22 mouse cellular contexts compared by ENCODE assay signal in the genomic region with DNA sequence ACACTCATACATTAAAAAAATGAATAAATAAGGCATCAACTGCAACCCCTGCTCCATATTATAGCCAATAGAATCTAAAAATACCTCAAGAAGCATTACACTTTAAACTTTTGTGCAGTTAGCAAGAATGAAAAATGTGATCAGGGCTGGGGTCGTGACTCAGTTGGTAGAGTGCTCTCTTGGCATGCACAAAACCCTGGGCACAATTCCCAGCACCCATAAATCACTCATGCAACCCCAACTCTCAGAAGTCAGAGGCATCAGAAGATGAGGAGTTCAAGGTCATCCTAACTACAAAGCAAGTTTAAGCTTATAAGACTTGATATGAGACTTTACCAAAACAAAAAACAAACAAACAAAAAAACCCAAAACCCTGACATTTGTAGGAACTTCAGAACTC. TPM values are rescaled to one million over a fixed set of nuclear protein-coding genes. Genes with fewer than 3 reads are reported as not detected.
DNase-seq lines count a peak whose midpoint lies in the region; ATAC-seq and TF ChIP-seq lines count a peak whose summit lies in the region.
"Had no signal": no experiment of that assay in that cellular context is flagged by ENCODE, and none has a peak within 500 bp of the region (broad histone marks: within the 10 kb centered on the region; RNA-seq: fewer than 3 reads in every experiment).

No protein-coding gene starts in this region.

- peaks cover 12% of the 10 kb centered on the region for H3K4me1 ChIP-seq in midbrain, embryonic 16.5 days (ENCODE audit: control insufficient read depth, insufficient read depth, low read length)
- no peaks in the 10 kb centered on the region for H3K4me1 ChIP-seq in midbrain, postnatal 0 days (ENCODE audit: insufficient read depth, low read length)
- H3K4me1 ChIP-seq: embryonic facial prominence, embryonic 13.5 days; kidney, embryonic 15.5 days; limb, embryonic 13.5 days; lung, embryonic 15.5 days; midbrain, embryonic 10.5 days had no signal

- H3K27ac ChIP-seq in midbrain, embryonic 16.5 days (ENCODE audit: low read length) = no peak overlapping the region
- H3K27ac ChIP-seq in midbrain, postnatal 0 days (ENCODE audit: low read depth, low read length) = no peak overlapping the region
- H3K27ac ChIP-seq: embryonic facial prominence, embryonic 13.5 days; kidney, embryonic 15.5 days; limb, embryonic 13.5 days; lung, embryonic 15.5 days; midbrain, embryonic 10.5 days had no signal

- H3K9ac ChIP-seq in midbrain, embryonic 16.5 days (ENCODE audit: low read depth, low read length) = no peak overlapping the region
- H3K9ac ChIP-seq in midbrain, postnatal 0 days (replicated peaks; ENCODE audit: low read length, poor library complexity, severe bottlenecking) = no peak overlapping the region
- H3K9ac ChIP-seq: embryonic facial prominence, embryonic 13.5 days; kidney, embryonic 15.5 days; limb, embryonic 13.5 days; lung, embryonic 15.5 days had no signal

- peak overlapping the region; percentile 2; the same call in 1 of the 2 replicates for H3K4me2 ChIP-seq in midbrain, embryonic 16.5 days (ENCODE audit: low read length)
- no peak overlapping the region for H3K4me2 ChIP-seq in midbrain, postnatal 0 days (ENCODE audit: low read depth, low read length, poor library complexity, severe bottlenecking)
- H3K4me2 ChIP-seq: embryonic facial prominence, embryonic 13.5 days; heart, embryonic 11.5 days; kidney, embryonic 15.5 days; limb, embryonic 13.5 days; liver, embryonic 11.5 days; lung, embryonic 15.5 days had no signal

- ATAC-seq in midbrain, embryonic 16.5 days = no peak
- no peak for ATAC-seq in midbrain, postnatal 0 days (ENCODE audit: low FRiP score)
- ATAC-seq: activated CD4-positive, CD25-positive, alpha-beta regulatory T cell, adult 4 months had no signal

- H3K9me3 ChIP-seq in midbrain, embryonic 16.5 days (replicated peaks; ENCODE audit: control insufficient read depth, low read length, poor library complexity, severe bottlenecking) = no peaks in the 10 kb centered on the region
- no peaks in the 10 kb centered on the region for H3K9me3 ChIP-seq in midbrain, postnatal 0 days (ENCODE audit: low read length)
- H3K9me3 ChIP-seq: embryonic facial prominence, embryonic 13.5 days; limb, embryonic 13.5 days; lung, embryonic 15.5 days had no signal

- WGBS in midbrain, embryonic 16.5 days = 90% methylated on average over 1 of the region's 1 CpGs
- 84% methylated on average over 1 of the region's 1 CpGs for WGBS in midbrain, postnatal 0 days

- peak; percentile 40 for DNase-seq in heart, adult 11 months
- DNase-seq in heart, postnatal 4 days = no peak
- no peak for DNase-seq in midbrain, postnatal 0 days (ENCODE audit: low spot score)
- peak; percentile 68 for DNase-seq in adrenal gland, postnatal 25 days
- no peak for DNase-seq in cerebellum, adult 9-10 months
- DNase-seq in gastrocnemius, postnatal 25 days = no peak
- DNase-seq: cerebellum, adult 11 months; gastrocnemius, postnatal 10 days; heart, adult 18-20 months; kidney, adult 18-20 months; kidney, postnatal 36 days; thymus, adult 2 months; thymus, postnatal 36 days had no signal

- H3K36me3 ChIP-seq in midbrain, embryonic 16.5 days (ENCODE audit: control insufficient read depth, insufficient read depth, low read length) = no peaks in the 10 kb centered on the region
- H3K36me3 ChIP-seq in midbrain, postnatal 0 days (ENCODE audit: insufficient read depth, low read length) = no peaks in the 10 kb centered on the region
- H3K36me3 ChIP-seq: embryonic facial prominence, embryonic 13.5 days; kidney, embryonic 15.5 days; limb, embryonic 13.5 days; lung, embryonic 15.5 days; midbrain, embryonic 10.5 days had no signal

- no peaks in the 10 kb centered on the region for H3K27me3 ChIP-seq in midbrain, embryonic 16.5 days (ENCODE audit: control insufficient read depth, insufficient read depth, low read depth, low read length)
- H3K27me3 ChIP-seq in midbrain, postnatal 0 days (ENCODE audit: insufficient read depth, low read length) = no peaks in the 10 kb centered on the region
- H3K27me3 ChIP-seq: embryonic facial prominence, embryonic 13.5 days; kidney, embryonic 15.5 days; limb, embryonic 13.5 days; lung, embryonic 15.5 days had no signal

- TF ChIP-seq CTCF in midbrain, postnatal 0 days (IDR thresholded peaks at IDR 0.05) = no peak

- no peak overlapping the region for H3K4me3 ChIP-seq in midbrain, embryonic 16.5 days (ENCODE audit: low read depth, low read length)
- H3K4me3 ChIP-seq in midbrain, postnatal 0 days (ENCODE audit: low read depth, low read length) = no peak overlapping the region
- H3K4me3 ChIP-seq: embryonic facial prominence, embryonic 13.5 days; kidney, embryonic 15.5 days; limb, embryonic 13.5 days; lung, embryonic 15.5 days; midbrain, embryonic 10.5 days had no signal

RNA-seq across cellular contexts. Expression of gene Inpp4a, which starts 11.9 kb away (rescaled TPM):
- total RNA-seq in heart, postnatal 4 days (2021) = 10 to 100 TPM; 17.2 to 18.7 TPM
- 78.9 and 79.9 TPM in 2 replicates for polyA plus RNA-seq in midbrain, embryonic 16.5 days (2015; fragmentation: Nextera tagmentation; extraction: Ambion mirVana)
- total RNA-seq in midbrain, postnatal 0 days (2014; rRNA removed) = 48.8 and 64.1 TPM in 2 replicates
- 82.9 and 85.8 TPM in 2 replicates for polyA plus RNA-seq in midbrain, postnatal 0 days (2015; fragmentation: Nextera tagmentation; extraction: Ambion mirVana)
- total RNA-seq in adrenal gland, postnatal 25 days (2021) = 25.3 and 25.4 TPM in 2 replicates
- total RNA-seq in gastrocnemius, postnatal 25 days (2021) = 10 to 100 TPM; 14.2 to 14.3 TPM

Comparison
In these comparisons a context has a peak if more than half of its experiments do, and no peak if none do; other contexts are left out.
1. DNase-seq: peak in heart, adult 11 months (single experiment) and adrenal gland, postnatal 25 days (single experiment); none in heart, postnatal 4 days (single experiment), midbrain, postnatal 0 days (single experiment), cerebellum, adult 9-10 months (single experiment) and gastrocnemius, postnatal 25 days (single experiment).